Comparison of ENCODE assay signal across 19 mouse cellular contexts in the genomic region with DNA sequence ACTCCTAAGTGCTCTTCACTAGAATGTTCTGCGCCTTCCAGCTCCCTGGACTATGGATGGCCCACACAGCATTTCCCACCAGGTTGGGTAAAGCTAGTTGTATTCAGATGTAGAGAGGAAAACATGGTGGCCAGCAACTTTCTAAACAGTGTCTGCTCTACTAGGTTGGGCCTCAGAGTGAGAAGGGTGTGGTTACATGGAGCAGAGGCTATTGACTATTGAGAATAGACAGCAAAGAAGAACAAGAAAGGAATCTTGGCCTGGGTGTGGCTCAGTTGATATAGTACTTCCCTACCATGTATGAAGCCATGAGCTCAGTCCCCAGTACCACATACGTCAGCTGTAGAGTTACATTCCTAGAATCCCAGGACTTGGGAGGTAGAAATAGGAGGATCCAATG.
"Had no signal": no experiment of that assay in that cellular context is flagged by ENCODE, and none has a peak within 500 bp of the region (broad histone marks: within the 10 kb centered on the region; RNA-seq: fewer than 3 reads in every experiment).

No protein-coding gene starts in this region.

- H3K4me2 ChIP-seq: limb, embryonic 12.5 days; limb, embryonic 15.5 days; liver, embryonic 11.5 days; lung, embryonic 14.5 days; midbrain, embryonic 12.5 days; midbrain, embryonic 15.5 days; neural tube, embryonic 13.5 days had no signal

- H3K4me1 ChIP-seq: limb, embryonic 12.5 days; limb, embryonic 15.5 days; midbrain, embryonic 12.5 days; midbrain, embryonic 15.5 days; neural tube, embryonic 13.5 days had no signal

- DNase-seq: kidney, adult 18-20 months; kidney, adult 9 months; kidney, postnatal 14 days; kidney, postnatal 4 days; left cerebral cortex, postnatal 4 days; liver, postnatal 0 days; lung, embryonic 14.5 days; spleen, adult 18-20 months; thymus, adult 18-20 months; thymus, postnatal 36 days had no signal

- H3K9ac ChIP-seq: limb, embryonic 12.5 days; limb, embryonic 15.5 days; liver, embryonic 14.5 days; liver, postnatal 0 days; lung, embryonic 14.5 days; midbrain, embryonic 12.5 days; midbrain, embryonic 15.5 days; neural tube, embryonic 13.5 days had no signal

- H3K9me3 ChIP-seq: limb, embryonic 12.5 days; limb, embryonic 15.5 days; midbrain, embryonic 12.5 days; midbrain, embryonic 15.5 days; neural tube, embryonic 13.5 days had no signal

- H3K27me3 ChIP-seq: limb, embryonic 12.5 days; limb, embryonic 15.5 days; midbrain, embryonic 12.5 days; midbrain, embryonic 15.5 days; neural tube, embryonic 13.5 days had no signal

- H3K4me3 ChIP-seq: limb, embryonic 12.5 days; limb, embryonic 15.5 days; midbrain, embryonic 12.5 days; midbrain, embryonic 15.5 days; neural tube, embryonic 13.5 days had no signal

- H3K27ac ChIP-seq: limb, embryonic 12.5 days; limb, embryonic 15.5 days; liver, embryonic 14.5 days; macrophage; midbrain, embryonic 12.5 days; midbrain, embryonic 15.5 days; neural tube, embryonic 13.5 days had no signal

- ATAC-seq: liver, postnatal 0 days; lung, postnatal 0 days; midbrain, embryonic 15.5 days had no signal
